Mouse (Mus musculus): Measurements from ENCODE around the gene Gm45785.

Gene Gm45785

DNA sequence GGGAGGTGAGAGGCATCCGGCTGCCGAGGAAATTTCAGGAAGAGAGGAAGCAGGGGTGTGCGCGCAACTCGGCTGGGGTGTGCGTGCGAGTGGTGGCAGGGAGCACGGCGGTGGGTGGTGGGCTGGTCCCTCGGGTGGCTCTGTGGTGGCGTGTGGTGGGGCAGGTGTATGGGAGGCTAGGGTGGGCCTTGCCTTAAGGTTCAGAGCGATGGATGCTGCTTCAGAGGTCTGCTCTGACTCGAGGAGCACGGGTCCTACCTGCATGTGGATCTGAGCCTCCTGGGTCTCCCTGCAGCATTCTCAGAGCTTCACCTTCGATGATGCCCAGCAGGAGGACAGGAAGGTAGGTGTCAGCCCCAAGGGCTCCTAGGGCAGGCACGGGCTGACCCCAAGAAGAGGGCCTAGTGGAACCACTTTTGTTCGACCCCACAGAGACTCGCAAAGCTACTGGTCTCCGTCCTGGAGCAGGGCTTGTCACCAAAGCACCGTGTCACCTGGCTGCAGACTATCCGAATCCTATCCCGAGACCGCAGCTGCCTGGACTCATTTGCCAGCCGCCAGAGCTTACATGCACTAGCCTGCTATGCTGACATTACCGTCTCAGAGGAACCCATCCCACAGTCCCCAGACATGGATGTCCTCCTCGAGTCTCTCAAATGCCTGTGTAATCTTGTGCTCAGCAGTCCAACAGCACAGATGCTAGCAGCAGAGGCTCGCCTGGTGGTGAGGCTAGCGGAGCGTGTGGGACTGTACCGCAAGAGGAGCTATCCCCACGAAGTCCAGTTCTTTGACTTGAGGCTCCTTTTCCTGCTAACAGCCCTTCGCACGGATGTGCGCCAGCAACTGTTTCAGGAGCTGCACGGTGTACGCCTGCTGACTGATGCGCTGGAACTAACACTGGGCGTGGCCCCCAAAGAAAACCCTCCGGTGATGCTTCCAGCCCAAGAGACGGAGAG is 1.7 kb upstream of the Gm45785 start, which contains the start of gene Bet1l:
Bet1l (minus strand) TSS at position 28 of the 956 bp plus-strand sequence.
- peak in 1 of 2 experiments; percentile 7 for DNase-seq (ENCODE audit: low spot score in 2 of 2)

GRCm38 (mm10) chr7:140856785-140857549 is 836 bp upstream of the Gm45785 start, which contains the start of gene Ric8a:
TSS of gene Ric8a (plus strand) at chr7:140856957.
- DNase-seq (ENCODE audit: low spot score in 2 of 2), result peak; percentile 73 to 77

GRCm38 (mm10) chr7:140855181-140855580 is 950 bp downstream of the Gm45785 start:
- DNase-seq (ENCODE audit: low spot score in 2 of 2), result no peak

GRCm38 (mm10) chr7:140854483-140854882 is 1.6 kb downstream of the Gm45785 start:
- no peak for DNase-seq (ENCODE audit: low spot score in 2 of 2)

DNA sequence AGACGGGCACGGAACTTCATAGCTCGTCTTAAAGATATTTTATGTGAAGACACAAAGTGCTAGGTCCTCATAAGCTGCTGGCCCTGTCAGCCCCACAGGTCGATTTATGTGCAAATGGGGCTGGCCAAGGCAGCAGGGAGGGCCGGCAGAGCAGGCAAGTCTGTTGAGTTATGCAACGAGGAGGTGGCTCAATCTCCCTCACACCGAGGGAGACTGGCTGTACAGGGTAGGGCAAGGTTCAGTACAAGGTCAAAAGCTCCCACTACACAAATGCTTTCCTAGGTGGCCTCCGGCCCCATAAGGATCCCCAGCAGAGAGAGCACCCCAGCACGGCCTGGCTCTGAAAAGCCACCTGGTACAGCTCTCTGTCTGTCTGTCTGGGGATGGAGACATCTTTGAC is 2.7 kb downstream of the Gm45785 start:
- DNase-seq (ENCODE audit: low spot score in 2 of 2), result no peak

- DNase-seq (ENCODE audit: low spot score in 2 of 2), result no peak
Observed at GRCm38 (mm10) chr7:140851916-140852315, 4.2 kb downstream of the Gm45785 start.

DNA sequence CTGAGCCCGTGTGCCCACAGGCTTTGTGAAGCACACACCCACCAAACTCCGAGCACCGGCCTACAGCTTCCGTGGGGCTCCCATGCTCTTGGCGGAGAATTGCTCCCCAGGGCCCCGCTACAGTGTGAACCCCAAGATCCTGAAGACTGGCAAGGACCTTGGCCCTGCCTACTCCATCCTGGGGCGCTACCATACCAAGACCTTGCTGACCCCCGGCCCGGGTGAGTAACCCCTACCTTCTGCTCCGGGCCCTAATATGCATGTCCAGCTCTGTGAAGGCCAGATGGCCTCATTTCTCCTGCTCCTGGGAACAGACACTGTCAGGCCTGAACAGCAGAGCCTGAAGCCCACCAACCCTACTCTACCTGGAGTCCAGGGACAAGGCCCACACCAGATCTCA is 7.5 kb downstream of the Gm45785 start:
- no peak for DNase-seq (ENCODE audit: low spot score in 2 of 2)

- no peak for DNase-seq (ENCODE audit: low spot score in 2 of 2)
Observed at GRCm38 (mm10) chr7:140847755-140848580, 8.2 kb downstream of the Gm45785 start, which contains the start of gene Odf3. TSS of gene Odf3 (plus strand) at chr7:140847805.

DNA sequence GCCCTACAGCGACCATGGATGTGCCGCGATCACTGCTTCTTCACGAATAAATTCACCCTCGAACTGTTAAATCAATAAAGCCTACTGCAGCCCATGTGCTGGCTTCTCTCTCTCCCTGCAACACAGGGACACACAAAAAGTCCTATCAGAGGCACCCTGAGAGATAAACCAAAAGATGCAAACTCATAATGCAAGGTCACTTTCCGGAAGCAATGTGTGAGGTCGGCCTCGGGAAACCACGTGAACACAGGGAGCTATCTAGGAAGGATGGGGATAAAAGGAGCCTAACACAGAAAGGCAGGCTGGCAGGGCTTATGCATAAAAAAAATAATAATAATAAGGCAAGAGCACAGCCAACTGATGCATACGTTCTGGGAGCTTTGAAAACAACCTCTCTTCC is 9.5 kb downstream of the Gm45785 start:
- no peak for DNase-seq (ENCODE audit: low spot score in 2 of 2)

GRCm38 (mm10) chr7:140845683-140846082 is 10.4 kb downstream of the Gm45785 start:
- no peak for DNase-seq (ENCODE audit: low spot score in 2 of 2)

GRCm38 (mm10) chr7:140844905-140845665 is 11.0 kb downstream of the Gm45785 start, which contains the start of gene Scgb1c1:
TSS of gene Scgb1c1 (plus strand) at chr7:140845547.
- DNase-seq (ENCODE audit: low spot score in 2 of 2), result peak; percentile 76 to 96

DNA sequence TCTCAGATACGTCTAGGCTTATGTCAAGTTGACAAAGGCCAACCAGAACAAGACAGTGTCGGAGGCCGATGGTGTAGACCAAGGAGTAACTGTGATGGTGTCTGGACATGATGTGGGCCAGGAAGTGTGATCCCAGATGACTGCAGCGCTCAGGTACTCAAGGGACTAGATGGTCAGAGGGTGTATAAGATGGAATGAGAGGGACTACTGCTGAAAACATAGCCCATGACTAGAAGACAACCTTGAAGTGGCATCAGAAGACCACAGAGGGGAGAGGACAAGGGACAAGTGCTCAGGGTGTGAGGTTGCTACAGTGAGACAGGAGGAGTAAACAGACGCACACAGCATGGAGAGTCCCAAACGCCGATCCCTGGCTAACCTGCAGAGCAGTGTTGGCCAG is 12.3 kb downstream of the Gm45785 start:
- DNase-seq (ENCODE audit: low spot score in 2 of 2), result no peak

- no peak for DNase-seq (ENCODE audit: low spot score in 2 of 2)
Observed at GRCm38 (mm10) chr7:140840750-140841735, 15.1 kb downstream of the Gm45785 start.

- DNase-seq (ENCODE audit: low spot score in 2 of 2), result no peak
Observed at GRCm38 (mm10) chr7:140839556-140839955, 16.6 kb downstream of the Gm45785 start.

DNA sequence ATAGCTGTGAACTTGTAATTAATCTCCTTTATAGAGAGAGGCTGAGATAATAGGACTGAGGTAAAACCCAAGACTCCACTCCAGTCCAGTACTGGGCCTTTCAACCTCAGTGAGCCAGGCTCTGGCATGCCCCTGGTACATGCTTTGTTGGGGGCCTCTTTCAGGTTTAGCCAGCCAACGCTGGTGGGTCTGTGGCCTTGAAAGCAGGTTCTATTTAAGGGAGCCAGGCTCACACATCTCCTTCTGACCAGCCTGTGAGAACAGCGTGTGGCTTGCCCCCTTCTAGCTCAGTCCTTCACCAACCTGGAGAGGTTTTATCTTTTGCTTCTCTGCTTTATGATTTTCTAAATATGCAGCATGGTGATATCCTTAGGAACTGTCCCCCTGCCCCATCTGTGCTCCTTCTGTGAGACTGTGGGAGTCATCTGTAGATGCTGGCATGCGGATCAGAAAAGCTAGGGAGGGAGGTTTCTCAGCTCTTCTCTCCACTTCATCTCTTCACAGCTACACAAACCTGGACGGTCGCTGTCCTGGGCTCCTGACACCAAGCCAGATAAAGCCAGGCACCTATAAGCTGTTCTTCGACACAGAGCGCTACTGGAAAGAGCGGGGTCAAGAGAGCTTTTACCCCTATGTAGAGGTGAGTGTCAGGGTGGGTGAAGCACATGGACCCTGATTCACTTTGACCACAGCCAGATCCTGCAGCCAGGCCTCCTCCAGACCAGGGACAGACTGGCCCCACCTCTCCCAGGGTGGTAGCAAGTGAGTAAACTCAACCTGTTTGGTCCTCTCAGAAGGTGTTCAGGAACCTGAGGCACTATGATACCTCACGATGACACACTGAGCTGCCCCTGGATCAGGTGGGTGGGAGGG is 19.7 kb downstream of the Gm45785 start:
- DNase-seq (ENCODE audit: low spot score in 2 of 2), result no peak

- no peak for DNase-seq (ENCODE audit: low spot score in 2 of 2)
Observed at GRCm38 (mm10) chr7:140835758-140836087, 20.4 kb downstream of the Gm45785 start.

DNA sequence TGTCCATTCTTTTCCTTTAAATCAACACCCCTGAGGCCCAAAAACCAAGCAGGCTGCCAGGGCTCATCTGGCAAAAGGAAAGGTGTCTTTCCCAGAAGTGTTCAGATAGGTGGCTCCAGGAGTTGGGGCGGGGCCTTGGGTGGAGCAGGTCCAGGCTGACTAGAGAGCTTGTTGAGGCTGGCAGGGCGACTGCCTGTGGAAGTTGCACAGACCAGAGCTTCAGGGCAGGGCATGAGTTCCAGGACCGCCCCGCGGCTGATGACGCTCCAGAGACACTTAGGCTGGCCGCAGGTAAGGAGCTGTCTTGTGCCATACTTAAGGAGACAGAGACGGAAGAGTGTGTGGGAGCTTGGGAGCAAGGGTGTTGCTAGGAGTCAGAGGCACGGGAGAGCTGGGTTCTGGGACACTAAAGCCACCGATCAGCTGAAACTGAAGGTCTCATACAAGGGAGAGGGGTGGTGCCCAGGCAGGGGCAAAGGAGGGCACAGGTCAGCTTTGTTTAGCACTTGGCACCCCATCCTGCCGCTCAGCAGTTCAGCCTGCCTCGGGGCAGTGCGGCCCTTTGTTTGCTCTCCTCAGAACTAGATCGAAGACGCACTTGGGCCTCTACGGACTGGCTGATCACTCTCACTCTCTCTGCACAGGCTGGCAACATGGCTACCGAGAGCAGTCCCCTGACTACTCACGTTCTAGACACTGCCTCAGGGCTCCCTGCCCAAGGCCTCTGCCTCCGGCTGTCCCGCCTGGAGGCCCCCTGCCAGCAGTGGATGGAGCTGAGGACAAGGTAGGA is 21.0 kb downstream of the Gm45785 start, which contains the start of gene Urah:
Urah (plus strand) TSS at position 51 of the 790 bp plus-strand sequence.
- no peak for DNase-seq (ENCODE audit: low spot score in 2 of 2)

DNA sequence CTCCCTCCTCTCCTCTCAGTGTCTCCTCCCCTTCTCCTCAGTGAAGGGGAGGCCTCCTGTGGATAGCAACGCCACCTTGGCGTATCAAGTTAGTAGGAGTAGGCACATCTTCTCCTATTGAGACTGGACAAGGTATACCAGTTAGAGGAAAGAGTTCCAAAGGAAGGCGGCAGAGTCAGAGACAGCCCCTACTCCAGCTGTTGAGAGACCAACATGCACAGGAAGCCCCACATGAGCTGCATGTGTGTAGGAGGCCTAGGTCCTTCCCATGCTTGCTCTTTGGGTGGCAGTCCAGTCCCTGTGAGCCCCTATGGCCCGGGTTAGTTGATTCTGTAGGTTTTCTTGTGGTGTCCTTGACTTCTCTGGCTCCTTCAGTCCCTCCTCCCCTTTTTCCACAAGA is 22.8 kb downstream of the Gm45785 start:
- no peak for DNase-seq (ENCODE audit: low spot score in 2 of 2)

All from thymus, postnatal 10 days (tissue).